Mouse (Mus musculus): ENCODE data around the gene Armc9.
A peak's percentile ranks its signal among the peaks of the same experiment; 100 is the strongest.

The Armc9 gene

GRCm38 (mm10) chr1:86281781-86282536 is 127.4 kb downstream of the Armc9 start:
- DNase-seq (ENCODE audit: low spot score): no peak

- DNase-seq (ENCODE audit: low spot score): no peak
Measured at GRCm38 (mm10) chr1:86284101-86284500, 129.5 kb downstream of the Armc9 start.

GRCm38 (mm10) chr1:86285295-86285694 is 130.7 kb downstream of the Armc9 start:
- no peak for DNase-seq (ENCODE audit: low spot score)

GRCm38 (mm10) chr1:86287473-86287872 is 132.9 kb downstream of the Armc9 start:
- no peak for DNase-seq (ENCODE audit: low spot score)

GRCm38 (mm10) chr1:86290452-86290851 is 135.9 kb downstream of the Armc9 start:
- DNase-seq (ENCODE audit: low spot score): no peak

- DNase-seq (ENCODE audit: low spot score): no peak
Measured at GRCm38 (mm10) chr1:86293091-86293490, 138.5 kb downstream of the Armc9 start.

GRCm38 (mm10) chr1:86293868-86294267 is 139.3 kb downstream of the Armc9 start:
- no peak for DNase-seq (ENCODE audit: low spot score)

- DNase-seq (ENCODE audit: low spot score): no peak
Measured at GRCm38 (mm10) chr1:86294472-86294871, 139.9 kb downstream of the Armc9 start.

- DNase-seq (ENCODE audit: low spot score): no peak
Measured at GRCm38 (mm10) chr1:86300093-86300492, 145.5 kb downstream of the Armc9 start.

GRCm38 (mm10) chr1:86300731-86301130 is 146.2 kb downstream of the Armc9 start:
- DNase-seq (ENCODE audit: low spot score): no peak

- DNase-seq (ENCODE audit: low spot score): no peak
Measured at GRCm38 (mm10) chr1:86301221-86302091, 146.9 kb downstream of the Armc9 start.

- DNase-seq (ENCODE audit: low spot score): no peak
Measured at GRCm38 (mm10) chr1:86302532-86302931, 148.0 kb downstream of the Armc9 start, which contains the start of gene B3gnt7. TSS of gene B3gnt7 (plus strand) at chr1:86302832.

GRCm38 (mm10) chr1:86303063-86303872 is 148.7 kb downstream of the Armc9 start:
- peak; percentile 65 for DNase-seq (ENCODE audit: low spot score)

- DNase-seq (ENCODE audit: low spot score): no peak
Measured at GRCm38 (mm10) chr1:86303873-86304250, 149.3 kb downstream of the Armc9 start.

- no peak for DNase-seq (ENCODE audit: low spot score)
Measured at GRCm38 (mm10) chr1:86306686-86307085, 152.1 kb downstream of the Armc9 start.

GRCm38 (mm10) chr1:86307177-86307762 is 152.7 kb downstream of the Armc9 start:
- DNase-seq (ENCODE audit: low spot score): no peak

GRCm38 (mm10) chr1:86307871-86308641 is 153.5 kb downstream of the Armc9 start:
- no peak for DNase-seq (ENCODE audit: low spot score)

- DNase-seq (ENCODE audit: low spot score): no peak
Measured at GRCm38 (mm10) chr1:86309270-86309833, 154.8 kb downstream of the Armc9 start.

GRCm38 (mm10) chr1:86310536-86311310 is 156.1 kb downstream of the Armc9 start:
- DNase-seq (ENCODE audit: low spot score): no peak

GRCm38 (mm10) chr1:86311467-86312005 is 157.0 kb downstream of the Armc9 start:
- no peak for DNase-seq (ENCODE audit: low spot score)

Data from testis, postnatal 14 days (tissue).